Mouse (Mus musculus) R1 (cell line): Measurements from ENCODE around the gene Cmas.

Experiments used
- DNase-seq: peaks from one replicate; pipeline ENCODE4 v3.0.0-alpha.2; 2018; ENCODE audit warnings: low read depth, low spot score

Gene Cmas

GRCm38 (mm10) chr6:142752331-142753246, 3.9 kb upstream of the Cmas start:
- peak; percentile 89 for DNase-seq

- DNase-seq: no peak
Measured at GRCm38 (mm10) chr6:142757334-142757965, 964 bp downstream of the Cmas start.

GRCm38 (mm10) chr6:142757976-142758375, 1.5 kb downstream of the Cmas start:
- DNase-seq: no peak

GRCm38 (mm10) chr6:142758562-142758961, 2.1 kb downstream of the Cmas start:
- DNase-seq: no peak

- DNase-seq: no peak
Measured at GRCm38 (mm10) chr6:142759633-142760032, 3.1 kb downstream of the Cmas start.

GRCm38 (mm10) chr6:142764933-142765332, 8.4 kb downstream of the Cmas start:
- no peak for DNase-seq

- DNase-seq: no peak
Measured at GRCm38 (mm10) chr6:142767305-142767704, 10.8 kb downstream of the Cmas start.

GRCm38 (mm10) chr6:142769896-142770295, 13.4 kb downstream of the Cmas start:
- no peak for DNase-seq

GRCm38 (mm10) chr6:142771643-142772042, 15.2 kb downstream of the Cmas start:
- no peak for DNase-seq

GRCm38 (mm10) chr6:142773566-142773965, 17.1 kb downstream of the Cmas start:
- peak; percentile 76 for DNase-seq

- DNase-seq: no peak
Measured at GRCm38 (mm10) chr6:142776935-142777334, 20.4 kb downstream of the Cmas start.

GRCm38 (mm10) chr6:142779045-142779811, 22.7 kb downstream of the Cmas start:
- DNase-seq: peak; percentile 45

GRCm38 (mm10) chr6:142779812-142780573, 23.5 kb downstream of the Cmas start:
- no peak for DNase-seq

- DNase-seq: no peak
Measured at GRCm38 (mm10) chr6:142780574-142781033, 24.1 kb downstream of the Cmas start.

GRCm38 (mm10) chr6:142781286-142781685, 24.8 kb downstream of the Cmas start:
- DNase-seq: no peak

- DNase-seq: peak; percentile 86
Measured at GRCm38 (mm10) chr6:142785343-142785742, 28.9 kb downstream of the Cmas start.

GRCm38 (mm10) chr6:142786106-142786505, 29.6 kb downstream of the Cmas start:
- DNase-seq: no peak

- DNase-seq: peak; percentile 91
Measured at GRCm38 (mm10) chr6:142788042-142788987, 31.8 kb downstream of the Cmas start.

GRCm38 (mm10) chr6:142789736-142790135, 33.2 kb downstream of the Cmas start:
- peak; percentile 35 for DNase-seq
